Mouse (Mus musculus): ENCODE measurements at regions not wholly inside any gene's neighbourhood (a gene's known extent, or its start where the extent isn't known, plus 50 kb on each side); places are given as distances from the start of the nearest gene placed in this dataset.

DNA sequence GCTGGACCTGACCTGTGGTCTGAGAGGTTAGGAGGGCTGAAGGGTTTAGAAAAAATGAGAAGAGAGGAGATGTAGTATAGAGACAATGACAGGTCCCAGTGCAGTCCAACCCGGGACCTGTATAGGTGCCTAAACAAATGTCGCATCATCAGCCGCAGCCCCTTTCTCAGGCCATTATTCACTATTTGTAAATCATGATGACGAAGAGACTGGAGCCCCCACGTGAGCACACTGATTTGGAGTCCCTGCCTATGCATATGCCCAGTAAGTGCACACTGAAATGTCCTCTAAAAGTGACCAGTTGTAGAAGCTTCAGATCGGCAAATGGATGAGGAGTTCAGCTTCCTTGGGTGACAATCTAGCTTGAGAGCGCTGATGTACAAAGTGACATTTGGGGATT is 96.2 kb upstream of the Mpp6 start:
- no peak for TF ChIP-seq CTCF (conservative IDR thresholded peaks at IDR 0.05 in 1 of 2, IDR thresholded peaks at IDR 0.05 in 1 of 2; ENCODE audit: low read depth in 2 of 2, low read length in 2 of 2)
- TF ChIP-seq MEF2A (IDR thresholded peaks at IDR 0.05; ENCODE audit: borderline replicate concordance, low read depth, low read length): no peak
- no peak for TF ChIP-seq HCFC1 (IDR thresholded peaks at IDR 0.05; ENCODE audit: low read depth, low read length)
- no peak for TF ChIP-seq ZKSCAN1 (IDR thresholded peaks at IDR 0.05; ENCODE audit: borderline replicate concordance, low read depth, low read length)
- no peak for TF ChIP-seq POLR2A (IDR thresholded peaks at IDR 0.05; ENCODE audit: low read depth, low read length)
